Mouse (Mus musculus) heart, postnatal 0 days (tissue): ENCODE data around the gene Coq10a. TPM values are rescaled to one million over a fixed set of nuclear protein-coding genes. Genes with fewer than 3 reads are reported as not detected.
A peak's percentile ranks its signal among the peaks of the same experiment; 100 is the strongest.

Source experiments
- ATAC-seq: fragments of 200-750 bp; cut with Nextera tagmentation; 2 replicates; pipeline ENCODE4 v1.8.0; 2017; ENCODE audit warnings: low read depth, moderate number of reproducible peaks, moderate library complexity; ENCODE audit not compliant: insufficient read depth
- DNase-seq: peaks from one replicate; pipeline ENCODE4 v3.0.0-alpha.2; 2016; ENCODE audit warnings: low spot score
- H3K27ac ChIP-seq: fragments of 300-500 bp; sonication (generic); 2 replicates; pipeline ENCODE4 v1.5.1; 2014; ENCODE audit warnings: low read depth, mild to moderate bottlenecking
- H3K27me3 ChIP-seq: fragments of 300-500 bp; sonication (generic); 2 replicates; pipeline ENCODE4 v1.6.1; 2014; ENCODE audit warnings: low read length, mixed read lengths; ENCODE audit not compliant: control insufficient read depth, insufficient read depth
- H3K36me3 ChIP-seq: fragments of 300-500 bp; sonication (generic); replicated peaks from 2 replicates; pipeline ENCODE4 v1.6.1; 2014; ENCODE audit warnings: low read length, mixed read lengths; ENCODE audit not compliant: control insufficient read depth, insufficient read depth
- H3K4me1 ChIP-seq: fragments of 300-500 bp; sonication (generic); 2 replicates; pipeline ENCODE4 v1.6.1; 2014; ENCODE audit warnings: antibody characterized with exemption; ENCODE audit not compliant: control insufficient read depth, insufficient read depth
- H3K4me2 ChIP-seq: fragments of 300-500 bp; sonication (generic); 2 replicates; pipeline ENCODE4 v1.6.1; 2014; ENCODE audit warnings: low read depth, mild to moderate bottlenecking, low read length, moderate library complexity
- H3K4me3 ChIP-seq: fragments of 300-500 bp; sonication (generic); 2 replicates; pipeline ENCODE4 v1.5.1; 2014; ENCODE audit warnings: low read depth, low read length
- H3K9ac ChIP-seq: fragments of 300-500 bp; sonication (generic); replicated peaks from 2 replicates; pipeline ENCODE4 v1.6.1; 2014; ENCODE audit warnings: low read depth, low read length, mixed read lengths
- H3K9me3 ChIP-seq: fragments of 300-500 bp; sonication (generic); replicated peaks from 2 replicates; pipeline ENCODE4 v1.6.1; 2016; ENCODE audit warnings: low read length; ENCODE audit not compliant: control insufficient read depth
- CTCF ChIP-seq: IDR thresholded peaks from 2 replicates; pipeline ENCODE4 v1.5.1; 2016; ENCODE audit warnings: antibody characterized with exemption, control low read depth, low read depth
- EP300 ChIP-seq: IDR thresholded peaks from 2 replicates; pipeline ENCODE4 v1.6.1; 2016; ENCODE audit warnings: antibody characterized with exemption, low read depth
- WGBS: fragments of 180-500 bp; shearing (Covaris S2); extraction: QIAGEN DNeasy Blood & Tissue Kit; methylation state at CpG from one replicate; pipeline ENCODE4 v1.1.7; 2014; 5-methylcytosine and 5-hydroxymethylcytosine counted together
- polyA plus RNA-seq: library from polyadenylated mRNA; unstranded; fragments of >200 nt; fragmentation: Nextera tagmentation; extraction: Ambion mirVana; gene quantifications from 2 replicates; pipeline ENCODE4 v1.2.1, GENCODE M21; 2015
- total RNA-seq: library from RNA; depleted of rRNA; stranded (reverse); fragments of >200 nt; gene quantifications from 2 replicates; pipeline ENCODE4 v1.2.3, GENCODE M21; 2014; ENCODE audit warnings: low replicate concordance

Coq10a gene
- total and polyA plus RNA-seq, 2 experiments from 2014 or later, result 35.2 to 61.2 TPM

- peak overlapping the region; percentile 85 for H3K4me3 ChIP-seq
Observed at GRCm38 (mm10) chr10:128377222-128377939, 8.6 kb upstream of the Coq10a start.

DNA sequence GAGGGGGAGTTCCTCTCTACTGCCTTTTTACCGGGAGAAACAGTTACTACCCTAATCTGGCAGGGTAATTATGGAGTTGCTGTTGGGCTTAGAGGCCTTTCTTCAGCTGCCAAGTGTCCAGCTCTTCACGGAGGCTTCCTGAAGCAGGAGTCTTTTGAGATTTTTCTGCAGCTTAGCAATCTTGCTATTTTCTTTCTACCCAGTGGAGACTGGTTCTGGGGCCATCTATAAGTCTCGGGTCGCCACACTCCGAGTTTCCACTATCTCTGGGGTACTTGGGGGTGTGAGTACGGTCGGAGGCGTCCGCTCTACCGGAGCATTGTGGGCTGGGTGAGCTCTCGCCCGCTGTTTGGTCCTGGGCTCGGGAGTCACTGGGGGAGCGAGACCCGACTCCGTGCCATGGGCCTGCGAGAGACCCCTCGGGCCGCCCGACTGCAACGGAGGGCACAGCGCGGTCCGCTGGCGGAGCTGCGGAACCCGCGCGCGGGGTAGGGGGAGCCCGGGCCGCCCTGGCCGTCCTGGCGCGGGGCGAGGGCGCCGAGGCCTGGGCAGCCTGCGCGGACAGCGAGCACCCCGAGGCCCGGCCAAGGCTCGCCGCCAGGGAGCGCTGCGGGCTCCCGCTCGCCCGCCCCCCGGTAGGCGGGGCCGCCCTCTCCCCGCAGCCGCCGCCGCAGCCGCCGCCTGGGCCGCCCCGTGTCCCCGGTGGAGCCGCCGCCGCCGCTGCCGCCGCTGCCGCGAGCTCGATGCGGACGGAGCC lies 7.8 kb upstream of the Coq10a start, which contains the start of gene Ankrd52:
Ankrd52 (plus strand) TSS at position 661 of the 757 bp plus-strand sequence.
- WGBS, result under 1% methylated on average over 68 of the region's 73 CpGs

More at GRCm38 (mm10) chr10:128377222-128377939, 8.6 kb upstream of the Coq10a start:
- H3K4me2 ChIP-seq, result peak overlapping the region; percentile 68
- H3K36me3 ChIP-seq, result peaks cover 40% of the 10 kb centered on the region
- peaks cover 14% of the 10 kb centered on the region for H3K4me1 ChIP-seq
- TF ChIP-seq EP300, result no peak
- TF ChIP-seq CTCF, result no peak
- under 1% methylated on average over 46 of the region's 47 CpGs for WGBS
- H3K9me3 ChIP-seq, result no peaks in the 10 kb centered on the region
- ATAC-seq, result peak; percentile 45
- peak overlapping the region; percentile 92 for H3K9ac ChIP-seq
- H3K27ac ChIP-seq, result peak overlapping the region; percentile 84
- peak; percentile 19 for DNase-seq
- H3K27me3 ChIP-seq, result no peaks in the 10 kb centered on the region

DNA sequence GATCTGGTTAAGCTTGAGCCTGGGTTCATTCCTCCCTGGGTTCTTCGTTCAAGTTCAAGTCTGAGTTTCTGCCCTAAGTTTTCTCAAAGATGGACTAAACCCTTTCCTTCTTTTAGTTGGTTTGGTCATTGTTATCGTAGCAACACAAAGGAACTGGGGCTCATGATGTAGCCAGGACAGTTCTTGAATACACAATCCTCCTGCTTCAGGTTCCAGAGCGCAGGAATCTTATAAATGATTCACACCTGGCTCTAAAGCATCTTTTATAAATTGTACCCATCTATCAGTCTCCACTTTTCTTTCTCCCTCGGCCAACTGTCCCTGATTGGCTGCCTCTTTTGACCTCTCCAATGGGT lies 7.3 kb upstream of the Coq10a start:
- Histone ChIP-seq H3K9ac (peak overlapping the region; percentile 92; the same call in 1 of the 2 replicates), H3K36me3 (peaks cover 28% of the 10 kb centered on the region), H3K4me3 (peak overlapping the region; percentile 85), H3K4me1 (peaks cover 14% of the 10 kb centered on the region), H3K9me3 (no peaks in the 10 kb centered on the region), H3K4me2 (peak overlapping the region; percentile 68), H3K27me3 (no peaks in the 10 kb centered on the region), H3K27ac (peak overlapping the region; percentile 84)
- ATAC-seq, result no peak
- 46% methylated on average over 4 of the region's 4 CpGs for WGBS
- DNase-seq, result no peak
- no peak for TF ChIP-seq EP300
- TF ChIP-seq CTCF, result no peak

More for the DNA sequence above, 7.8 kb upstream of the Coq10a start, which contains the start of gene Ankrd52:
- ATAC-seq, result peak; percentile 93
- peak; percentile 32 for TF ChIP-seq CTCF
- no peak for TF ChIP-seq EP300
- DNase-seq, result peak; percentile 80
- Histone ChIP-seq H3K36me3 (peaks cover 32% of the 10 kb centered on the region), H3K27ac (peak within 1 kb of the TSS; percentile 84), H3K9me3 (no peaks in the 10 kb centered on the region), H3K9ac (peak within 1 kb of the TSS; percentile 92), H3K27me3 (no peaks in the 10 kb centered on the region), H3K4me3 (peak within 1 kb of the TSS; percentile 85), H3K4me1 (peaks cover 14% of the 10 kb centered on the region), H3K4me2 (peak within 1 kb of the TSS; percentile 68)

- H3K9me3 ChIP-seq, result no peaks in the 10 kb centered on the region
- DNase-seq (no peak), ATAC-seq (no peak)
- TF ChIP-seq EP300, result no peak
- 0 out of 2 replicates have a peak, but pooled peaks have one; percentile 11 for TF ChIP-seq CTCF
- H3K27me3 ChIP-seq, result no peaks in the 10 kb centered on the region
- H3K9ac ChIP-seq, result no peak overlapping the region
- H3K4me2 ChIP-seq, result no peak overlapping the region
- no peak overlapping the region for H3K27ac ChIP-seq
- WGBS, result 76% methylated on average over 6 of the region's 6 CpGs
- peaks cover 16% of the 10 kb centered on the region for H3K4me1 ChIP-seq
- peaks cover 11% of the 10 kb centered on the region for H3K36me3 ChIP-seq
- H3K4me3 ChIP-seq, result no peak overlapping the region
Observed at GRCm38 (mm10) chr10:128374393-128374792, 5.6 kb upstream of the Coq10a start.

DNA sequence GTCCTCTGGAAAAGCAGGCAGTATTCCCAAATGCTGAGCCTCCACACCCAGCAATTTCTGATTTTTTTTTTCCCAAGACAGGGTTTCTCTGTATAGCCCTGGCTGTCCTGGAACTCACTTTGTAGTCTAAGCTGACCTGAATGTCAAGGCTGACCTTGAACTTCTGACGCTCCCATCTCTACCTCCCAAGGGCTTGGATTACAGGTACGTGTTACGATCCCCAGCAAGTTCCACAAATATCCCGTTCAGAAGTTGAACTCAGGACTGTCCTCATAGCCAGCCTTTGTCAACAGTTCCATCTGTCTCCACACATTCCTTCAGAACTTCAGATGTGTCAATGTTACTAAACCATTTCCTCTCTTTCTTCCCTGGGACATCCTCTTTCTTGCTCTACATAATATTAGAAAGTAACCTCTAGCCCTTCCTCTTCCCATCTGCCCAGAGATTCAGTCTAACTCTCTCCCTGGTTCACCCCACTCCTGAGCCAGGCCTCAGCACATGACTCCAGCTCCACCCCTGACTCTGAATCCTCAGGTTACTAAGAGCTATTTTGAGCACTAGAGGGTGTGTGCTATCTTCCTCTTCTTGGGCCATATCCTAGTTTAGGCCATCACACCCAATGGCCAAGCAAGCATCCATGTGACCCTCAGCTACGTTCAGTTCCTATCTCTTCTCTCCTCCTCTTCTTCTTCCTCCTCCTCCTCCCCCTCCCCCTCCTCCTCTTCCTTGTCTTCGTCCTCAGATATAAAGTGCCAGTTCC lies 4.4 kb upstream of the Coq10a start:
- no peaks in the 10 kb centered on the region for H3K9me3 ChIP-seq
- H3K4me2 ChIP-seq, result no peak overlapping the region
- H3K9ac ChIP-seq, result no peak overlapping the region
- 38% methylated on average over 6 of the region's 6 CpGs for WGBS
- H3K4me3 ChIP-seq, result no peak overlapping the region
- TF ChIP-seq EP300, result peak; percentile 43; the same call in 1 of the 2 replicates
- no peak for TF ChIP-seq CTCF
- ATAC-seq (no peak), DNase-seq (peak; percentile 63)
- no peaks in the 10 kb centered on the region for H3K27me3 ChIP-seq
- H3K36me3 ChIP-seq, result no peaks in the 10 kb centered on the region
- H3K4me1 ChIP-seq, result peaks cover 12% of the 10 kb centered on the region
- H3K27ac ChIP-seq, result peak overlapping the region; percentile 81
